Mouse (Mus musculus) cerebellum, postnatal 10 days (tissue): ENCODE results near the gene Eea1.
A peak's percentile ranks its signal among the peaks of the same experiment; 100 is the strongest.

Source experiments
- DNase-seq, 2 experiments: peaks; one replicate each; pipeline ENCODE4 v3.0.0; 2021; ENCODE audit warnings: mixed read lengths in 2 of 2

Gene Eea1

DNA sequence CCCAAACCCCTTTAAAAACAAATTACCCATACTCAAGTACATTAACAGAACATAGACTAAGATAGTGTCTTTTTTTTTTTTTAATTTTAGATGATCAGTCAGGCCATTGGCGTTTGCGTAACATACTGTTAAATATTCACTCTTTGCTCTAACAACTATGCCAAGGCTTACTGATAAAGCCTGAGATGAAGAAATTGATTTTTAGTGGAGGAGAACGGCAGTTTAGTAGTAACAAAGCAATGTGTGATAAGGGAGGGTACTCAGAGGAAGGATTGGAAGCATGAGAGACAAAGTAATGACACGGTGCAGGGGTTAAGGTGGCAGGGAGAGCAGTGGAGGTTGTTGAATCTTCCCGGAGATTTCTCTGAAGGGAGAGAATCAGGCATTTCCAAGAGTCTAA is 9.7 kb downstream of the Eea1 start:
- no peak for DNase-seq

DNA sequence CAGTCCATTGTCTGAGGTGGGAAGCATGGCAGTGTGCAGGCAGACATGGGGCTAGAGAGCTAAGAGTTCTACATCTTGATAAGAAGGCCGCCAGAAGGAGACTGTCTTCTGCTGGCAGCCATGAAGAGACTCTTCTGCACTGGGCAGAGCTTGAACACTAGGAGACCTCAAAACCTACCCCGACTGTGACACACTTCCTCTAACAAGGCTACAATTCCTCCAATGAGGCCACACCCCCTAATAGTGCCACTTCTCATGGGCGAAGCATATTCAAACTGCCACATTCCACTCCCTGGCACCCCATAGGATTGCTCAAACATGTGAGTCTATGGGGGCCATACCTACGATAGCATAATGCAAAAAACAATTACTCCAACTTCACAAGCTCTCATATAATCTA is 10.3 kb downstream of the Eea1 start:
- no peak for DNase-seq

DNA sequence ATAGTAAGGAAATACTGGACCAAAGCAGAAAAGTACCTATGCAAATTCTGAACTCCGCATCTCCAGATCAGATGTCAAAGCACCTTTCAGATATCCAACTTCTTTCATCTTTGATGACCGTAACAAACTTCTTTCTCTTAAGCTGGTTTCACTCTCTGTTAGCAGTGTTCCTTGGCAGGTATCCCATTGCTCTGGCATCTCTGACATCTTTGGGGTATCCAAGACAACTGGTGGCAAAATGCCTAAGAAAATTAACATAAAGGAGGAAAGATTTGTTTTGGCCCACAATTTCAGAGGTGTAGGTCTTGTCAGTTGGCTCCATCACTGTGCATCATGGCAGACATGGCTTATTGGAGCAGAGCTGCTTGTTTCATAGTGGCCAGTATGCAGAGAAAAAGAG is 10.9 kb downstream of the Eea1 start:
- peak in 1 of 2 experiments; percentile 19 for DNase-seq

DNA sequence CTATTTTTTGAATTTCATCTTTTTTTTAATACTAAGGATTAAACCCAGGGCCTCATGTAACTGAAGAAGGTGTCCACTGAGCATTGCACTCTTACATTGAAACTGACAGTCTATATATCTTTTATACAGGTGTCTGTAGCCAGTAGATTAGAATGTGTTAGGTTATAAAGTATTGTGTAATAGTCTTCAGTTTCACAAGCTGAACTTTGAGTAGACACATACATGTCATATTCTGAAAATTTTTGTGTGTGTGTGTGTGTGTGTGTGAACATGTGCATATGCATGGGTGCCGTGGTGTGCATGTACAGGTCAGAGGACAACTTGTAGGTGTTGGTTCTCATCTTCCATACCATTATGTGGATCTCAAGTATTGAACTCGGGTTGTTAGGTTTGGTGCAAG is 16.2 kb downstream of the Eea1 start:
- no peak for DNase-seq

- no peak for DNase-seq
Observed at GRCm38 (mm10) chr10:95957574-95957973, 17.1 kb downstream of the Eea1 start.

DNA sequence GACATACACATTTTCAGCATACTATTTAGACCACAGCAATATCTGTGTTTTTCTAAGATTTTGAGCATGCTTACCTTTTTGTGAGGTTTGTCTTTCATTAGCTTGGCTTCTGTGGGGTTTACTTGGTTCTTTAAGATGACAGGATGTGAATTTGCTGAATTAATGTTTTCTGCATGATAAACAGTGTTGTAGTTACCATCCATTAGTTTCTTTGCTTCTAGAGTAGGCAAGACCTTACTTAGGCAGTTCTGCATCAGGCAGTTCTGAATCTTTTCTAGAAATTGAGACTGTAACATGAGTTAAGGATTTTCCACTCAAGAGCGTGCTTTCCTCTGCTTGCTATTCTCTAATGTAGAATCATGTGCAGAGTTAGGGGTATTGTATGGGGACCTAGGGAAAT is 24.2 kb downstream of the Eea1 start:
- no peak for DNase-seq

DNA sequence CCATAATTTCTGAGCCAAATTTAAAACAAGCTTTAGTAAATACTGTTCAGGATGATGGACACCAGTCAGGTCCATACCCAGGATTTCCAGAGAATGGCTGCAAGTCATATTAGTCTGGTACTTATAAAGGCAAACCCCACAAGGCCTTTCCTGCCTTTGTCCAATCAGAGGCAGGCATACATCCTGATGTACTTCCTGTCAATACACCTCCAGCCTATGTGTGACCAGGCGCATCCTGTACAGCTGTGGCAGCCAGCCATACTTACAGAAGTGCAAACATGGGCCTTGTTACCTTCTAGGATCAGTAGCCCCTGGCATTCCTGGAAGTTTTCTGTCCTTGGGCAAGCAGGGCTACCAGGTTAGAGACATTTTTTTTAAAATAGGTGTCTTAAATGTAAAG is 29.2 kb downstream of the Eea1 start:
- DNase-seq, result no peak

DNA sequence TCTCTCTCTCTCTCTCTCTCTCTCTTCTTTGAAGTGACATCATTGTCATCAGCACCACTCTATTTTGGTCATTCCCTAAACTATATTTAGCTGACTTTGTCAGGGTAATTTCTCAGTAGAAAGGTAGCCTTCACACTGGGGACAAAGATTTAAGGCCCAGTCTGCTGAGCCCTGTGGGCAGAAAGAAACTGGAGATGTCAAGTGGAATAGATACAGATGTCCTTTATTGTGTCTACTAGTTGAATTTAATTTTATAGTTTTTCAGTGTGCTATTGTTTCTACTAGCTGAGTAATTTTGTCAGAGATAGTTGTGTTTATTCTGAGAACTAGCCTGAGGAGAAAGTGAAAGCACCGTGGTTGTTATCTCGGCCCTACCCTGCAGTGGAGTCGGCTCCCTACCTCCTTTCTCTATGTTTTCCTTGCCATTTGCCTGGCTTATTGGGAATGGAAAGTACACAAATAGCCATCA is 30.3 kb downstream of the Eea1 start:
- DNase-seq, result no peak

DNA sequence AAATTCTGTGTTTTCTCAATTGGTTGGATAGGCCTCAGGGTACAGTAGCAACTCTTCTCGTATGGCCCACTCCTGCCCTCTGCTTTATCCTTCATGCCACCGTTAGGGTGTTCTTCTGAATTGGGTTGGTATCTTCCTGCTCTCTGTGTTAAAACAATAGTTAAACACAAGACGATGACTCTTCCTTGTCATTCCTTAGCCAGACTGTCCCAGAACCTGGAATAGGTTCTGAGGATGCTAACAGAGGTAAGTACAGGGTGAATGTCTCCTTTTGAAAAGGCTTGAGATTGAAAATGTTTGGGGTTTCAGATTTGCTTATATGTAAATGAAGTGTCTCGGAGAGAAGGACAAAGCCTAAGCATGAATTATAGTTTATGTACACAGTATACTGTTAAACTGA is 30.9 kb downstream of the Eea1 start:
- no peak for DNase-seq

GRCm38 (mm10) chr10:95971942-95972341 is 31.5 kb downstream of the Eea1 start:
- DNase-seq, result no peak

DNA sequence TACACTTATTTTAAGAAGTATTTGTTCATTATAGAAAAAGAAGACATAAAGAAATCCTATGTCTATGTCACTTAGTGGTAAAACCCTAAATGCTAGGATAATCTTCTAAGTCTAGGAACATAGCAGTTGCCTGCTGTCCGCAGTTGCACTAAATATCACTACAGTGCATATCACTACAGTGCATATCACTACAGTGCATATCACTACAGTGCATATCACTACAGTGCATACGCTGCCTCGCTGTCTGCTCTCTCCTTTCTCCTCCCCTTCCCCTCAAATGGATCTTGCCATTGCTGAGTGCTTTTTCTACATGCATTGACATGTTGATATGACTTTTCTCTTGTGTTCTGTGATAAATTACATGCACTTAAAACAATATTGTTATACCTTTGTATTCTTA is 34.0 kb downstream of the Eea1 start:
- DNase-seq, result no peak

DNA sequence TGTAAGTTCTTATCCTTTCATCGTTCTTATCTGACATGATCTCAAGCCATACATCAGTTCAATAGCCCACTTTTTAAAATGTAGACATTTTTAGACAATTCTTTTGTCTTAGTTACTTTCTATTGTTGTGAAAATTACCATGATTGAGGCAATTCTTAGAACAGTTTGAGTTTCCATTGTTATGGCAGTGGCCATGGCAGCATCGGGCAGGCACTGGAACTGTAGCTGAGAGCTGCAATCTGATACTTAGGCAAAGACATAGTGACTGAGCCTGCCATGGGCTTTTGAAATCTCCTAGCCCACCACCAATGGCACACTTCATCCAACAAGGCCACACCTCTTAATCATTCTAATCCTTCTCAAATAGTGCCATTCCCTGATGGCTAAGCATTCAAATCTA is 36.3 kb downstream of the Eea1 start:
- no peak for DNase-seq

DNA sequence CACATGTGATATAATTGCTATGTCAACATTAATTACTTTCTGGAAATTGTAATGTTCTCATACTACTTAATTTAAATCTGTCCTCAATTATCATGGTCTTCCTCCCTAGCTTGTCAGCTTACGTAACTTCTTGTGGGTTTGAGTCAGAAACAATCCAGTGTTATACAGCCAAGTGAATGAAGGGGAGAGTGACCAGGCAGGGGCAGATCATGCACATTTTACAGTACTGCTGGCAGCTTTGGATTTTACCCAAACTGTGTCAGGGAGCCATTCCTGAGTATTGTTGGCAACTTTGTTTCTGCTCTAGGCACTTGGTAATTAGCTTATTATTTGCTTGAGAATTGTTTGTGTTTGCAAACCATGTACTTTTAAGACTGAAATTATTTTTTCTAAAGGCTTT is 49.3 kb downstream of the Eea1 start:
- DNase-seq, result peak in 1 of 2 experiments; percentile 17

GRCm38 (mm10) chr10:95991176-95991575 is 50.7 kb downstream of the Eea1 start:
- no peak for DNase-seq

GRCm38 (mm10) chr10:96000904-96001303 is 60.5 kb downstream of the Eea1 start:
- no peak for DNase-seq

DNA sequence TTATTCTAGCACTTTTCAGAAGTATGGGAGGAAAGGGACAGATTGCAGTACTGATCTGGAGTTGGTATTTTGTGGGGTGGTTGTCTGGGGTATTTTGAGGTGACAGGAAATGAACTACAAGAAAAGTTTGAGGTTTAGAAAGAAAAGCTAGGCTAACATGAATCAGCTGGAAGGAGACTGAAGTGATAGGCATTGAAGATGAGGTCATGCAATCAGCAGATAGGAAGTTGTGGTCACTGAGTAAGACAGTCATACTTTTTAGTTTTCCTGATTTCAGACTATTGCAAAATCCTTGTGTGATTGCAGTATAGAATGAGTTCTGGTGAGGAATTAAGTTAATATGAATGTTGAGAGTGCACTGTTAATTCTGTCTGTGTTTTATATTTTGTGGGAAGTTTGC is 75.3 kb downstream of the Eea1 start:
- DNase-seq, result no peak

DNA sequence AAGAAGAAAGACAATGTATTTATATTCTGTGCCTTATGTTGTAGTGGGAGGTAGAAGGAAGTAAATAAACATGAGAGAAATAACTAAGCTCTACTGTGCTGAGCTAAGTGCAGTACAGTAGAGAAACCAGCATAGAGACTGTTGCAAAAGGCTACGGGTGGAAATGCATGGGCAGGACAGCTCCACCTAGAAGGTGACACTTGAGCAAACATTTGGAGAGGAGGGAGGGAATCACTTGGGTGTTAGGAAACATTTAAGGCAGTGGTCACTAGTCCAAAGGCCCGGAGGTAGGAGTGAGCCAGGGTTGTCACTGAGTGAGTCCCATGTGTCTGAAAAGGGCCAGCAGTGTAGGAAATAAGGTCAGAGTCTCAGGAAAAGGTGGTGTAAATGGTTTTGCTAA is 77.0 kb downstream of the Eea1 start:
- DNase-seq, result no peak

DNA sequence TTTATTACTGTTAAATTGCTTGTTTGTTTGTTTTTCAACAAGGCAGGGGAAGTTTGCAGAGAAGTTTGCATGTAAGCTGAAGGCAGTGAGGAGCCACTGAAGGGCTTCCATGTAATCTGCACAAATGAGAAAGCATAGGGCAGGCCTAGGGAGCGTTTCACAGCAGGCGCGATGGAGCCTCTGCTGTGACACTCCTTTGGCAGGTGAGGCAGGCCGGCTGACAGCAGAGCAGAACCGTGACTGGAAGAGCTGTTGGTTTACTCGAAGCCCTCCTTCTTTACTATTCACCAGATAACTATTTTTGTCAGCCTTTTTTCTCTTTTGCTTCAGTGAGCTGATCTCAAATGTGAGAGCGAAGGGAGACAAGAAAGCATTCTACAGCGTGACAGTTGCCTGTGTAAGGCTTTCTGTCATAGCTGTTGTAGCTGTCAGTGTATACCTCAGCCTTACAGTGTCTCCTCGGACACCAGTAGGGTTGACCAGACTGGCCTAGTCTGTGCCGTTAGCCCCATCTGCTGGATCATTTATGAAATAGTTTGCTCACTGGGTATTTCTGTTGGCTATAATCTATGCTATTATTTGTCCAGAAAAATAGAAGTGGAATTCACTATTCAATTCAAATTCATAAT is 93.0 kb downstream of the Eea1 start:
- peak; percentile 71 to 78 for DNase-seq

DNA sequence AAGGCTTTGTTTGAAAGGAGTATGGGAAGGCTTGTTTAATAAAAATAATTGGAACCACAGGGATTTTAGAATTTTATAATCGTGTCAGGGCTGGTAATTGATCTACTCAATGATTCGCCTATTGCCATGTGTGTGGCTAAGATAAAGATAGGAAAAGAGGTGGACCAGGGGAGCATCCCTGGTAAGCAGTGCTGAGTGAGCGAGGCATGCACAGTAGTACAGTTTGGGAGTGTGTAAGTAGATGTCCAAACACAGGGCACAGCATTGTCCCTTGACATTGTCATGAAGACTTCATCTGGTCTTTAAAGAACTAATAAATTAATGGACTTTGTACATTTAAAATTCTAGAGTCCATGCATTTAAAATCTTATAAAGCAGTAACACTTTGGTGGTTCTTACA is 93.7 kb downstream of the Eea1 start:
- DNase-seq, result no peak

DNA sequence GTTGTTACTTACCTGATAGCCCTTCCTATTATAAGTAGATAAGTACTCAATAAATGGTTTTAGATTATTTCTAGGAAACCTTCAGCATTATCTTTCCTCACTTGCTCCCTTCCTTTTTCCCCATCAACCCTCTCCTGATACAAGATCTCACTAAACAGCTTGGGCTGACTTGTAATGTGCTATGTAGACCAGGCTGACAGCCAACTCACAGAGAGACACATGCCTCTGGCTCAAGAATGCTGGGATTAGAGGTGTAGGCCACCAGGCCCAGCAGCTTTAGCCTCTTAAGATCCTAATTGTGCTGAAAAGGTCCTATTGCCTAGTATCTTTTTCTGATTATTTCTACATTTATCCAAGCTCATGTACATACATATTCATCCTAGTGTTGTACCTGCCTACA is 95.5 kb downstream of the Eea1 start:
- peak; percentile 60 to 72 for DNase-seq

DNA sequence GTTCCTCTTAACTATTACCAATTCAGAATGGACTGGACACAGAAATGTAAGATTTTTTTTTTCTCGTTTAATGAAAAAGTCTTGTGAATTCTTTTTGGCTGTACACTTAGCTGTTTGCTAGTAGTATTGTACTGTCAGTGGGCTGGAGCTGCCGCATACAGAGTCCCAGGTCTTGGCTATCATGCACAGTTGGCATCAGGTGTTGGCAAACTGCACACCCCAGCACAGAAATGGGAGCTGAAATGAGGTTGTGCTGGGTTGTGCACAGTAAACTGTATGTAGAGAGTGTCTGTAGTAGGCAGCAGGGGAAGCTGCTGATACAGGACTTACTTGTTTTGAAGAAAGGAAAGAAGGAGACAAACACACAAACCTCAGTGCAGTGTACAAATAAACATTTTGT is 103.8 kb downstream of the Eea1 start:
- DNase-seq, result peak; percentile 39 to 65

GRCm38 (mm10) chr10:96047960-96048536 is 107.6 kb downstream of the Eea1 start:
- DNase-seq, result peak in 1 of 2 experiments; percentile 6

GRCm38 (mm10) chr10:96048550-96048949 is 108.1 kb downstream of the Eea1 start:
- no peak for DNase-seq

DNA sequence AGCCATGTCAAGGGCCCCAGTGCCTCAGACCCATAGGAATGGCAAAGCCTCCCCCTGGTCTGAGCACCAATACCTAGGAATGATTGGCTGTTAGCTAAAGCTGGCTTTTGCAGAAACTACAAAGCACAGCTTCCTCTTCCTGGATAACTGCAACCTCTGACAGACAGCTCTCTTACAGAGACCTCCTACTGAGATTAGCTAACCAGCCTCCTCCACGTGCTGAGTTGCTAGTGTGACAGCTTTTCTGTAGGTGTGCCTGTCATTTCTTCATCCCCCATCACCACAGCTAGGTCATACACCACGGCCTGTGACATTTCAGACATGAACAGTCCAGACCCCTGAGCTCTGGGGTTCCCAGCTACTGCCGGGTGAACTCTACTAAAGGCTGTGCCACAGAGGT is 126.9 kb downstream of the Eea1 start:
- DNase-seq, result no peak

DNA sequence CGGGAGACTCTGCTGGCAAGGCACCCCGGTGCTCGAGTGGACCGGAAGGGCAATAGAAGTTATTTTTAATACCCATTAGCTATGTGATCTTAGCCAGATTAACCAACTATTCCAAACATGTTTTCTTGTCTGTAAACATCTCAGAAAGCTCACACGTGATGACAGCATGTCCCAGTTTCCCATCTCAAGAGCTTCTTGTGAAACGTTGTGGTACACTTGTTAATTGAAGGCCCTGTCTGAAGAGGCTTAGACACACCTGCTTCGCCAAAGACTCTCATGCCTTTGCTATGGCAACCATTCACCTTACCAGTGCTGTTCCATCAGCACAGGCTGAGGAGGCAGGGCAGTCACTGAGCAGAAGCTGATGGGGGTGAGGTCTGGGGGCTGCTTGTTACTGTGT is 133.9 kb downstream of the Eea1 start:
- no peak for DNase-seq
